Mouse (Mus musculus) stomach, embryonic 16.5 days (tissue): Measurements from ENCODE around the gene Krt7. TPM values are rescaled to one million over a fixed set of nuclear protein-coding genes. Genes with fewer than 3 reads are reported as not detected.

Experiments
- ATAC-seq: fragments of 200-750 bp; cut with Nextera tagmentation; 2 replicates; pipeline ENCODE4 v1.8.0; 2017; ENCODE audit warnings: moderate number of reproducible peaks, moderate TSS enrichment; ENCODE audit not compliant: insufficient read depth, low FRiP score
- H3K27ac ChIP-seq: fragments of 300-500 bp; sonication (generic); 2 replicates; pipeline ENCODE4 v1.5.1; 2014; ENCODE audit warnings: low read length
- H3K27me3 ChIP-seq: fragments of 300-500 bp; sonication (generic); 2 replicates; pipeline ENCODE4 v1.6.1; 2014; ENCODE audit warnings: low read length, control low read depth, mixed read lengths; ENCODE audit not compliant: control insufficient read depth, insufficient read depth
- H3K36me3 ChIP-seq: fragments of 300-500 bp; sonication (generic); 2 replicates; pipeline ENCODE4 v1.6.1; 2014; ENCODE audit warnings: low read length; ENCODE audit not compliant: control insufficient read depth, insufficient read depth
- H3K4me1 ChIP-seq: fragments of 300-500 bp; sonication (generic); 2 replicates; pipeline ENCODE4 v1.6.1; 2014; ENCODE audit warnings: low read length, control low read depth, mixed read lengths; ENCODE audit not compliant: control insufficient read depth, insufficient read depth
- H3K4me2 ChIP-seq: fragments of 300-500 bp; sonication (generic); 2 replicates; pipeline ENCODE4 v1.6.1; 2014; ENCODE audit warnings: low read depth, low read length, mixed read lengths
- H3K4me3 ChIP-seq: fragments of 300-500 bp; sonication (generic); replicated peaks from 2 replicates; pipeline ENCODE4 v1.5.1; 2014; ENCODE audit warnings: mild to moderate bottlenecking, low read length
- H3K9ac ChIP-seq: fragments of 300-500 bp; sonication (generic); 2 replicates; pipeline ENCODE4 v1.6.1; 2014; ENCODE audit warnings: low read length
- H3K9me3 ChIP-seq: fragments of 300-500 bp; sonication (generic); replicated peaks from 2 replicates; pipeline ENCODE4 v1.6.1; 2016; ENCODE audit warnings: low read length, control low read depth; ENCODE audit not compliant: control insufficient read depth
- WGBS: fragments of 180-500 bp; shearing (Covaris S2); extraction: QIAGEN DNeasy Blood & Tissue Kit; methylation state at CpG from one replicate; pipeline ENCODE4 v1.1.7; 2014; 5-methylcytosine and 5-hydroxymethylcytosine counted together
- microRNA counts: library from miRNA; unstranded; fragments of <30 nt; microRNA quantifications from one replicate; lab custom pipeline; 2016
- microRNA-seq: library from miRNA; unstranded; fragments of <30 nt; microRNA quantifications from one replicate; pipeline ENCODE4, GENCODE M21; 2016
- polyA plus RNA-seq: library from polyadenylated mRNA; unstranded; fragments of >200 nt; fragmentation: Nextera tagmentation; extraction: Ambion mirVana; gene quantifications from 2 replicates; pipeline ENCODE4 v1.2.1, GENCODE M21; 2015

Gene Krt7
- polyA plus RNA-seq, 1 experiment from 2014 or later: 378 TPM

DNA sequence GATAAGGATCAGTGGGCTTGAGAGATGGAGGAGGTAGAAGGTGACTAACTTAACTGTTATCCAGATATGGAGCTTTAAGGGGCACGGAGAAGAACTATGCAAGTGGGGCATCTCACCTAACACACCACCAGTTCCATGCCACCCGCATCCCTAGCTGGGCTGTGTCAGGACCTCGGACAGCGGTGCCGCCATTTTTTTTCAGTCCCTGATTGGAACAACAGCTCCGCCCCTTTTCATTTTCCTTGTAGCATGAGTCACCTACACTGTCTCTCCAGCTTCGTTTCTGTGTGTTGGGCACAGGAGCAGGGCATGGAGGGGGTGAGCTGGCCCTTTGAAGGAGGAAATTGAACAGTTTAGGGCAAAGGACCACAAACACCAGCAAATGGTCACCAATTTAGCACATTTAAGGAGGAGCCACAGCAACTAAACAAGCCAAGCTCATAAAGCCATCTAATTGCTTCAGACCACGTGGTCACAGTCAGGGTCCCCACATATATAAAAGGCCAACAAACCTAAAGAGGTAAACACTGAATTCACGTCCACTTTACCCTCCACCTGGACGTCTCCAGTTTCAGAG, 62.2 kb downstream of the Krt7 start, which contains the start of gene Krt86:
Gene Krt86 (plus strand): TSS at position 527 of the 577 bp plus-strand sequence.
- H3K4me1 ChIP-seq: no peaks in the 10 kb centered on the region
- no peak within 1 kb of the TSS for H3K9ac ChIP-seq
- H3K27me3 ChIP-seq: no peaks in the 10 kb centered on the region
- H3K36me3 ChIP-seq: no peaks in the 10 kb centered on the region
- 25% methylated on average over 10 of the region's 10 CpGs for WGBS
- no peaks in the 10 kb centered on the region for H3K9me3 ChIP-seq
- H3K4me2 ChIP-seq: no peak within 1 kb of the TSS
- no peak within 1 kb of the TSS for H3K27ac ChIP-seq
- no peak within 1 kb of the TSS for H3K4me3 ChIP-seq
- no peak for ATAC-seq

DNA sequence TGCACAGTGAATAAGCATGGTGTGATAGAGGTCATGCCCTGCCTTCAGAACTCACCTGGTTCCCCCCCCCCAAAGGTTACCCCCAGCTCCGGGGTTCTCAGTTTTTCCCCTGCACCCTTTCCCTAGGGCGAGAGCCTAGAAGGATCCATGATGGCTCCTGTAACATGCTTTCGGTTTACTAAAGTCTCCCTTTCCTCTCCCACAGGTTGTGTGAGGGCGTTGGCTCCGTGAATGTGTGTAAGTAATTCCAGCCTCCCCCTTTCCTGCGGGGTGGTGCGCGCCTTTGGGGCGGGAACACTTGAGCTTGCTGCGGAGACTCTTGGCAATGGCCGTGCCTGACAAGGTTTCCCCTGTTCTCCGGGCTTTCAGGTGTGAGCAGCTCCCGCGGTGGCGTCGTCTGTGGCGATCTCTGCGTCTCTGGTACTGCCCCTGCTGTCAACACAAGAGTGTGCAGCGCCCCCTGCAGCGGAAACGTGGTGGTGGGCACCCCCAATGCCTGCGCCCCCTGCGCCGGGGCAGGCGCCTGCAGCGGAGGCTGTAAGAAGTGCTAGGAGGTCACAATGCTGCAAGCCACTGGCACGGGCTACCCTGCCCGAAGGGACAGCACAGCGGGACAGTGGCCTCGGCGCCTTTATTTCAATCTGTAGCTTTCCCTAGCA, 68.3 kb downstream of the Krt7 start:
- Histone ChIP-seq H3K4me2 (peak overlapping the region; percentile 57), H3K9ac (peak overlapping the region; percentile 42; the same call in 1 of the 2 replicates), H3K36me3 (no peaks in the 10 kb centered on the region), H3K9me3 (no peaks in the 10 kb centered on the region), H3K4me1 (peaks cover 3% of the 10 kb centered on the region; the same call in 1 of the 2 replicates), H3K27me3 (0 out of 2 replicates have a peak, but pooled peaks cover 4% of the 10 kb centered on the region), H3K4me3 (peak overlapping the region; percentile 38), H3K27ac (no peak overlapping the region)
- WGBS: 7% methylated on average over 31 of the region's 31 CpGs
- ATAC-seq: peak; percentile 49; the same call in 1 of the 2 replicates

GRCm38 (mm10) chr15:101479666-101480060, 68.8 kb downstream of the Krt7 start:
- no peaks in the 10 kb centered on the region for H3K9me3 ChIP-seq
- peak overlapping the region; percentile 38 for H3K4me3 ChIP-seq
- no peaks in the 10 kb centered on the region for H3K36me3 ChIP-seq
- 0 out of 2 replicates have a peak overlapping the region, but pooled peaks have one; percentile 42 for H3K9ac ChIP-seq
- 29% methylated on average over 11 of the region's 11 CpGs for WGBS
- H3K27ac ChIP-seq: no peak overlapping the region
- peak overlapping the region; percentile 57 for H3K4me2 ChIP-seq
- 0 out of 2 replicates have a peak, but pooled peaks cover 4% of the 10 kb centered on the region for H3K27me3 ChIP-seq
- ATAC-seq: no peak
- H3K4me1 ChIP-seq: peaks cover 3% of the 10 kb centered on the region; the same call in 1 of the 2 replicates

MicroRNAs within 50 kb of the gene (microRNA counts, 519-probe panel; counts per million panel counts)
- microRNA mmu-miR-1941-3p (lab: Ali Mortazavi, UCI) (1,783 counts per million, percentile 30 among the panel's probes with 10 or more counts), microRNA mmu-miR-1941-5p (lab: Ali Mortazavi, UCI) (314 counts per million, percentile 2 among the panel's probes with 10 or more counts)

Small RNAs within 50 kb of the gene (microRNA-seq; reads per million reads assigned to microRNA genes)
- gene Mir1941: 3.6 reads per million, percentile 20 among the genes with 10 or more reads in this experiment

Other genes starting within 250 kb of the Krt7 start
- gene Acvr1b, start 237.0 kb upstream of the Krt7 start, polyA plus RNA-seq: 11.6 and 12.1 TPM in 2 replicates
- gene Grasp, start 186.9 kb upstream of the Krt7 start, polyA plus RNA-seq: 2.1 and 2.7 TPM in 2 replicates
- 12.9 and 13.3 TPM in 2 replicates for gene Nr4a1, start 156.8 kb upstream of the Krt7 start, polyA plus RNA-seq
- 66.9 and 67.0 TPM in 2 replicates for gene Atg101, start 126.8 kb upstream of the Krt7 start, polyA plus RNA-seq
- 9.4 and 9.5 TPM in 2 replicates for gene 6030408B16Rik, start 117.8 kb upstream of the Krt7 start, polyA plus RNA-seq
- 37.4 and 64.5 TPM in 2 replicates for gene Krt80, start 40.9 kb upstream of the Krt7 start, polyA plus RNA-seq
- 0.19 and 0.26 TPM in 2 replicates for gene Krt87, start 27.8 kb downstream of the Krt7 start, polyA plus RNA-seq
- 0.15 TPM in 1 of 2 replicates, not detected in the other for gene Krt88, start 36.7 kb downstream of the Krt7 start, polyA plus RNA-seq
- not detected in 2 replicates for gene Krt81, start 52.7 kb downstream of the Krt7 start, polyA plus RNA-seq
- gene Krt86, start 62.4 kb downstream of the Krt7 start, polyA plus RNA-seq: not detected in 2 replicates
- not detected in 2 replicates for gene Krt83, start 80.5 kb downstream of the Krt7 start, polyA plus RNA-seq
- gene Gm49425, start 106.2 kb downstream of the Krt7 start, polyA plus RNA-seq: not detected in 2 replicates
- gene Krt84, start 121.8 kb downstream of the Krt7 start, polyA plus RNA-seq: 0.09 TPM in 1 of 2 replicates, not detected in the other
- not detected in 2 replicates for gene Krt82, start 139.6 kb downstream of the Krt7 start, polyA plus RNA-seq
- 0.13 and 0.17 TPM in 2 replicates for gene Krt90, start 151.9 kb downstream of the Krt7 start, polyA plus RNA-seq
- 0.26 and 0.40 TPM in 2 replicates for gene Krt75, start 162.9 kb downstream of the Krt7 start, polyA plus RNA-seq
- gene Gm5414, start 217.1 kb downstream of the Krt7 start, polyA plus RNA-seq: not detected in 2 replicates
- 0.14 TPM in 1 of 2 replicates, not detected in the other for gene Gm5478, start 236.3 kb downstream of the Krt7 start, polyA plus RNA-seq